Comparison of ENCODE assay signal across 23 mouse cellular contexts in genomic region chr17:4540435-4540834, GRCm38 (mm10).
A peak's percentile ranks its signal among the peaks of the same experiment; 100 is the strongest.
DNase-seq lines count a peak whose midpoint lies in the region; ATAC-seq and TF ChIP-seq lines count a peak whose summit lies in the region.
"Had no signal": no experiment of that assay in that cellular context is flagged by ENCODE, and none has a peak within 500 bp of the region (broad histone marks: within the 10 kb centered on the region; RNA-seq: fewer than 3 reads in every experiment).

No protein-coding gene starts in this region.

- H3K4me3 ChIP-seq in embryonic facial prominence, embryonic 14.5 days (ENCODE audit: low read depth, low read length) = no peak overlapping the region
- no peak overlapping the region for H3K4me3 ChIP-seq in embryonic facial prominence, embryonic 10.5 days
- H3K4me3 ChIP-seq in hindbrain, embryonic 11.5 days (ENCODE audit: low read depth, low read length) = no peak overlapping the region
- no peak overlapping the region for H3K4me3 ChIP-seq in hindbrain, postnatal 0 days (ENCODE audit: low read length)
- no peak overlapping the region for H3K4me3 ChIP-seq in neural tube, embryonic 13.5 days
- no peak overlapping the region for H3K4me3 ChIP-seq in neural tube, embryonic 15.5 days (replicated peaks)
- H3K4me3 ChIP-seq: embryonic facial prominence, embryonic 15.5 days; forebrain, embryonic 15.5 days; heart, embryonic 12.5 days; heart, embryonic 15.5 days; hindbrain, embryonic 10.5 days had no signal

- H3K27ac ChIP-seq in embryonic facial prominence, embryonic 14.5 days (replicated peaks; ENCODE audit: low read depth, low read length) = no peak overlapping the region
- no peak overlapping the region for H3K27ac ChIP-seq in embryonic facial prominence, embryonic 10.5 days (replicated peaks)
- no peak overlapping the region for H3K27ac ChIP-seq in hindbrain, embryonic 11.5 days (ENCODE audit: low read depth, low read length)
- H3K27ac ChIP-seq in hindbrain, postnatal 0 days = no peak overlapping the region
- no peak overlapping the region for H3K27ac ChIP-seq in neural tube, embryonic 13.5 days (replicated peaks)
- no peak overlapping the region for H3K27ac ChIP-seq in neural tube, embryonic 15.5 days (replicated peaks)
- H3K27ac ChIP-seq: embryonic facial prominence, embryonic 15.5 days; heart, embryonic 15.5 days; hindbrain, embryonic 10.5 days; hindbrain, embryonic 14.5 days had no signal

- no peaks in the 10 kb centered on the region for H3K36me3 ChIP-seq in embryonic facial prominence, embryonic 14.5 days (ENCODE audit: control insufficient read depth, insufficient read depth, low read length)
- no peaks in the 10 kb centered on the region for H3K36me3 ChIP-seq in embryonic facial prominence, embryonic 10.5 days (replicated peaks)
- no peaks in the 10 kb centered on the region for H3K36me3 ChIP-seq in hindbrain, embryonic 11.5 days (ENCODE audit: control insufficient read depth, insufficient read depth, low read length)
- H3K36me3 ChIP-seq in hindbrain, postnatal 0 days (ENCODE audit: insufficient read depth, low read length) = no peaks in the 10 kb centered on the region
- H3K36me3 ChIP-seq in neural tube, embryonic 13.5 days = no peaks in the 10 kb centered on the region
- no peaks in the 10 kb centered on the region for H3K36me3 ChIP-seq in neural tube, embryonic 15.5 days
- H3K36me3 ChIP-seq: embryonic facial prominence, embryonic 15.5 days; forebrain, embryonic 15.5 days; heart, embryonic 12.5 days; heart, embryonic 15.5 days; hindbrain, embryonic 10.5 days had no signal

- no peak for TF ChIP-seq CTCF in hindbrain, postnatal 0 days (IDR thresholded peaks at IDR 0.05; ENCODE audit: low read depth)

- H3K9me3 ChIP-seq in embryonic facial prominence, embryonic 14.5 days (ENCODE audit: control insufficient read depth, low read length) = 0 out of 2 replicates have a peak, but pooled peaks cover 4% of the 10 kb centered on the region
- H3K9me3 ChIP-seq in embryonic facial prominence, embryonic 10.5 days = no peaks in the 10 kb centered on the region
- H3K9me3 ChIP-seq in hindbrain, embryonic 11.5 days (ENCODE audit: control insufficient read depth, low read length) = no peaks in the 10 kb centered on the region
- H3K9me3 ChIP-seq in hindbrain, postnatal 0 days (ENCODE audit: low read length) = no peaks in the 10 kb centered on the region
- no peaks in the 10 kb centered on the region for H3K9me3 ChIP-seq in neural tube, embryonic 13.5 days
- H3K9me3 ChIP-seq in neural tube, embryonic 15.5 days (replicated peaks) = no peaks in the 10 kb centered on the region
- H3K9me3 ChIP-seq: embryonic facial prominence, embryonic 15.5 days; forebrain, embryonic 15.5 days; heart, embryonic 12.5 days; heart, embryonic 15.5 days; hindbrain, embryonic 10.5 days had no signal

- DNase-seq in embryonic facial prominence, embryonic 14.5 days (ENCODE audit: low spot score) = peak; percentile 12
- DNase-seq in embryonic facial prominence, embryonic 10.5 days (ENCODE audit: low spot score) = no peak
- DNase-seq in hindbrain, embryonic 11.5 days (ENCODE audit: low spot score) = peak; percentile 16
- DNase-seq in hindbrain, postnatal 0 days (ENCODE audit: low spot score) = no peak
- no peak for DNase-seq in cerebellum, adult 11-12 months
- DNase-seq: adrenal gland, postnatal 10 days; adrenal gland, postnatal 36 days; cerebellum, adult 11 months; cerebellum, adult 8-10 months; cerebellum, postnatal 36 days; gastrocnemius, postnatal 10 days; gastrocnemius, postnatal 36 days; heart, postnatal 10 days; heart, postnatal 36 days had no signal

- H3K27me3 ChIP-seq in embryonic facial prominence, embryonic 14.5 days (replicated peaks; ENCODE audit: control insufficient read depth, insufficient read depth, low read length) = no peaks in the 10 kb centered on the region
- no peaks in the 10 kb centered on the region for H3K27me3 ChIP-seq in embryonic facial prominence, embryonic 10.5 days (replicated peaks; ENCODE audit: low read depth, poor library complexity, severe bottlenecking)
- no peaks in the 10 kb centered on the region for H3K27me3 ChIP-seq in hindbrain, embryonic 11.5 days (ENCODE audit: control insufficient read depth, insufficient read depth, low read length)
- H3K27me3 ChIP-seq in hindbrain, postnatal 0 days (ENCODE audit: insufficient read depth, low read length) = no peaks in the 10 kb centered on the region
- H3K27me3 ChIP-seq in neural tube, embryonic 13.5 days = 0 out of 2 replicates have a peak, but pooled peaks cover 3% of the 10 kb centered on the region
- no peaks in the 10 kb centered on the region for H3K27me3 ChIP-seq in neural tube, embryonic 15.5 days (replicated peaks)
- H3K27me3 ChIP-seq: embryonic facial prominence, embryonic 15.5 days; forebrain, embryonic 15.5 days; heart, embryonic 12.5 days; heart, embryonic 15.5 days had no signal

- no peak for ATAC-seq in embryonic facial prominence, embryonic 14.5 days (ENCODE audit: low read depth)
- ATAC-seq in hindbrain, embryonic 11.5 days (ENCODE audit: low FRiP score) = peak; percentile 63; the same call in 1 of the 2 replicates
- ATAC-seq in hindbrain, postnatal 0 days = no peak
- peak; percentile 81; the same call in 1 of the 2 replicates for ATAC-seq in neural tube, embryonic 13.5 days (ENCODE audit: low read depth)
- no peak for ATAC-seq in neural tube, embryonic 15.5 days (ENCODE audit: low FRiP score)
- ATAC-seq: Patski had no signal

- no peak overlapping the region for H3K9ac ChIP-seq in embryonic facial prominence, embryonic 14.5 days (ENCODE audit: low read depth, low read length)
- no peak overlapping the region for H3K9ac ChIP-seq in hindbrain, embryonic 11.5 days (ENCODE audit: low read depth, low read length)
- H3K9ac ChIP-seq in hindbrain, postnatal 0 days (replicated peaks; ENCODE audit: low read length) = no peak overlapping the region
- H3K9ac ChIP-seq in neural tube, embryonic 13.5 days = no peak overlapping the region
- no peak overlapping the region for H3K9ac ChIP-seq in neural tube, embryonic 15.5 days (replicated peaks)
- H3K9ac ChIP-seq: embryonic facial prominence, embryonic 15.5 days; forebrain, embryonic 15.5 days; heart, embryonic 12.5 days; heart, embryonic 15.5 days; hindbrain, embryonic 14.5 days had no signal

- H3K4me2 ChIP-seq in embryonic facial prominence, embryonic 14.5 days (ENCODE audit: low read depth, low read length) = no peak overlapping the region
- H3K4me2 ChIP-seq in hindbrain, embryonic 11.5 days (replicated peaks; ENCODE audit: low read depth, low read length) = no peak overlapping the region
- H3K4me2 ChIP-seq in hindbrain, postnatal 0 days (ENCODE audit: low read depth, low read length) = no peak overlapping the region
- H3K4me2 ChIP-seq in neural tube, embryonic 13.5 days = no peak overlapping the region
- no peak overlapping the region for H3K4me2 ChIP-seq in neural tube, embryonic 15.5 days
- H3K4me2 ChIP-seq: embryonic facial prominence, embryonic 15.5 days; forebrain, embryonic 15.5 days; heart, embryonic 12.5 days; heart, embryonic 15.5 days had no signal

- WGBS in embryonic facial prominence, embryonic 14.5 days = 69% methylated on average over 2 of the region's 2 CpGs
- WGBS in embryonic facial prominence, embryonic 10.5 days = 85% methylated on average over 2 of the region's 2 CpGs
- WGBS in hindbrain, embryonic 11.5 days = 76% methylated on average over 2 of the region's 2 CpGs
- 58% methylated on average over 2 of the region's 2 CpGs for WGBS in hindbrain, postnatal 0 days
- 41% methylated on average over 2 of the region's 2 CpGs for WGBS in neural tube, embryonic 13.5 days
- WGBS in neural tube, embryonic 15.5 days = 22% methylated on average over 2 of the region's 2 CpGs

- no peaks in the 10 kb centered on the region for H3K4me1 ChIP-seq in embryonic facial prominence, embryonic 14.5 days (ENCODE audit: control insufficient read depth, insufficient read depth, low read length)
- H3K4me1 ChIP-seq in embryonic facial prominence, embryonic 10.5 days = 0 out of 2 replicates have a peak, but pooled peaks cover 4% of the 10 kb centered on the region
- no peaks in the 10 kb centered on the region for H3K4me1 ChIP-seq in hindbrain, embryonic 11.5 days (replicated peaks; ENCODE audit: control insufficient read depth, insufficient read depth, low read length)
- no peaks in the 10 kb centered on the region for H3K4me1 ChIP-seq in hindbrain, postnatal 0 days (ENCODE audit: insufficient read depth, low read length)
- H3K4me1 ChIP-seq in neural tube, embryonic 13.5 days (replicated peaks) = peaks cover 10% of the 10 kb centered on the region
- H3K4me1 ChIP-seq in neural tube, embryonic 15.5 days = peaks cover 7% of the 10 kb centered on the region
- H3K4me1 ChIP-seq: embryonic facial prominence, embryonic 15.5 days; heart, embryonic 12.5 days; heart, embryonic 15.5 days had no signal

Comparison
In these comparisons a context has a peak if more than half of its experiments do, and no peak if none do; other contexts are left out.
1. ATAC-seq: peak in hindbrain, embryonic 11.5 days (single experiment) and neural tube, embryonic 13.5 days (single experiment); none in embryonic facial prominence, embryonic 14.5 days (single experiment), hindbrain, postnatal 0 days (single experiment) and neural tube, embryonic 15.5 days (single experiment).
2. DNase-seq: peak in embryonic facial prominence, embryonic 14.5 days (single experiment) and hindbrain, embryonic 11.5 days (single experiment); none in embryonic facial prominence, embryonic 10.5 days (single experiment), hindbrain, postnatal 0 days (single experiment) and cerebellum, adult 11-12 months (single experiment).